Mouse (Mus musculus) hindbrain, embryonic 12.5 days (tissue): ENCODE results near the gene Vdac2. TPM values are rescaled to one million over a fixed set of nuclear protein-coding genes. Genes with fewer than 3 reads are reported as not detected.
A peak's percentile ranks its signal among the peaks of the same experiment; 100 is the strongest.

Source experiments
- ATAC-seq: fragments of 200-750 bp; cut with Nextera tagmentation; 2 replicates; pipeline ENCODE4 v1.8.0; 2017; ENCODE audit warnings: moderate TSS enrichment; ENCODE audit not compliant: low FRiP score
- H3K27ac ChIP-seq: fragments of 300-500 bp; sonication (generic); 2 replicates; pipeline ENCODE4 v1.5.1; 2016; ENCODE audit warnings: mild to moderate bottlenecking
- H3K27me3 ChIP-seq: fragments of 300-500 bp; sonication (generic); 2 replicates; pipeline ENCODE4 v1.6.1; 2016; ENCODE audit warnings: mild to moderate bottlenecking
- H3K36me3 ChIP-seq: fragments of 300-500 bp; sonication (generic); 2 replicates; pipeline ENCODE4 v1.6.1; 2016; ENCODE audit warnings: mild to moderate bottlenecking
- H3K4me1 ChIP-seq: fragments of 300-500 bp; sonication (generic); 2 replicates; pipeline ENCODE4 v1.6.1; 2016
- H3K4me2 ChIP-seq: fragments of 300-500 bp; sonication (generic); replicated peaks from 2 replicates; pipeline ENCODE4 v1.6.1; 2016; ENCODE audit warnings: mild to moderate bottlenecking
- H3K4me3 ChIP-seq: fragments of 300-500 bp; sonication (generic); 2 replicates; pipeline ENCODE4 v1.5.1; 2016; ENCODE audit warnings: mild to moderate bottlenecking
- H3K9ac ChIP-seq: fragments of 300-500 bp; sonication (generic); 2 replicates; pipeline ENCODE4 v1.6.1; 2016; ENCODE audit warnings: mild to moderate bottlenecking, moderate library complexity
- H3K9me3 ChIP-seq: fragments of 300-500 bp; sonication (generic); replicated peaks from 2 replicates; pipeline ENCODE4 v1.6.1; 2016; ENCODE audit warnings: mild to moderate bottlenecking
- WGBS: fragments of 180-500 bp; shearing (Covaris S2); methylation state at CpG from one replicate; pipeline ENCODE4 v1.1.7; 2016; 5-methylcytosine and 5-hydroxymethylcytosine counted together
- polyA plus RNA-seq: library from polyadenylated mRNA; unstranded; fragments of >200 nt; fragmentation: Nextera tagmentation; extraction: Ambion mirVana; gene quantifications from 2 replicates; pipeline ENCODE4 v1.2.1, GENCODE M21; 2016

Vdac2 gene
- polyA plus RNA-seq, 1 experiment from 2014 or later = 257 TPM

- H3K4me1 ChIP-seq = peaks cover 4% of the 10 kb centered on the region
- no peak overlapping the region for H3K4me3 ChIP-seq
- WGBS = 74% methylated on average over 7 of the region's 7 CpGs
- H3K4me2 ChIP-seq = no peak overlapping the region
- no peaks in the 10 kb centered on the region for H3K9me3 ChIP-seq
- H3K36me3 ChIP-seq = no peaks in the 10 kb centered on the region
- no peak overlapping the region for H3K9ac ChIP-seq
- no peaks in the 10 kb centered on the region for H3K27me3 ChIP-seq
- no peak for ATAC-seq
- no peak overlapping the region for H3K27ac ChIP-seq
Measured at GRCm38 (mm10) chr14:21822307-21822706, 2.7 kb upstream of the Vdac2 start.

- no peak overlapping the region for H3K9ac ChIP-seq
- H3K27ac ChIP-seq = 0 out of 2 replicates have a peak overlapping the region, but pooled peaks have one; percentile 36
- no peak overlapping the region for H3K4me3 ChIP-seq
- no peak overlapping the region for H3K4me2 ChIP-seq
- no peak for ATAC-seq
- H3K9me3 ChIP-seq = no peaks in the 10 kb centered on the region
- H3K36me3 ChIP-seq = no peaks in the 10 kb centered on the region
- no peaks in the 10 kb centered on the region for H3K27me3 ChIP-seq
- 57% methylated on average over 7 of the region's 7 CpGs for WGBS
- H3K4me1 ChIP-seq = peaks cover 4% of the 10 kb centered on the region
Measured at GRCm38 (mm10) chr14:21822795-21823374, 2.2 kb upstream of the Vdac2 start.

- ATAC-seq = no peak
- WGBS = 77% methylated on average over 7 of the region's 7 CpGs
- H3K4me2 ChIP-seq = no peak overlapping the region
- no peak overlapping the region for H3K27ac ChIP-seq
- no peaks in the 10 kb centered on the region for H3K36me3 ChIP-seq
- H3K9me3 ChIP-seq = no peaks in the 10 kb centered on the region
- H3K9ac ChIP-seq = no peak overlapping the region
- H3K4me1 ChIP-seq = peaks cover 4% of the 10 kb centered on the region
- no peak overlapping the region for H3K4me3 ChIP-seq
- H3K27me3 ChIP-seq = no peaks in the 10 kb centered on the region
Measured at GRCm38 (mm10) chr14:21823897-21824296, 1.1 kb upstream of the Vdac2 start.

GRCm38 (mm10) chr14:21825786-21826491 lies 901 bp downstream of the Vdac2 start:
- Histone ChIP-seq H3K9ac (no peak overlapping the region), H3K4me1 (peaks cover 9% of the 10 kb centered on the region), H3K4me2 (no peak overlapping the region), H3K27me3 (no peaks in the 10 kb centered on the region), H3K27ac (no peak overlapping the region), H3K9me3 (no peaks in the 10 kb centered on the region), H3K4me3 (no peak overlapping the region), H3K36me3 (no peaks in the 10 kb centered on the region)
- 83% methylated on average over 9 of the region's 9 CpGs for WGBS
- ATAC-seq = no peak

GRCm38 (mm10) chr14:21830876-21831767 lies 6.1 kb downstream of the Vdac2 start:
- under 1% methylated on average over 73 of the region's 73 CpGs for WGBS

GRCm38 (mm10) chr14:21831830-21832403 lies 6.9 kb downstream of the Vdac2 start:
- peaks cover 16% of the 10 kb centered on the region for H3K36me3 ChIP-seq
- H3K27ac ChIP-seq = peak overlapping the region; percentile 93
- peak overlapping the region; percentile 75 for H3K4me2 ChIP-seq
- peak; percentile 51 for ATAC-seq
- H3K27me3 ChIP-seq = no peaks in the 10 kb centered on the region
- peaks cover 22% of the 10 kb centered on the region for H3K4me1 ChIP-seq
- peak overlapping the region; percentile 89 for H3K9ac ChIP-seq
- H3K9me3 ChIP-seq = no peaks in the 10 kb centered on the region
- WGBS = under 1% methylated on average over 28 of the region's 28 CpGs
- H3K4me3 ChIP-seq = peak overlapping the region; percentile 72

More at GRCm38 (mm10) chr14:21830876-21831767, 6.1 kb downstream of the Vdac2 start:
- Histone ChIP-seq H3K9me3 (no peaks in the 10 kb centered on the region), H3K36me3 (peaks cover 13% of the 10 kb centered on the region), H3K4me2 (peak overlapping the region; percentile 75), H3K4me3 (peak overlapping the region; percentile 72), H3K9ac (peak overlapping the region; percentile 89), H3K27me3 (no peaks in the 10 kb centered on the region), H3K4me1 (peaks cover 22% of the 10 kb centered on the region), H3K27ac (peak overlapping the region; percentile 93)
- peak; percentile 98 for ATAC-seq

- WGBS = 89% methylated on average over 8 of the region's 8 CpGs
- no peak for ATAC-seq
- Histone ChIP-seq H3K4me1 (peaks cover 2% of the 10 kb centered on the region), H3K4me3 (no peak overlapping the region), H3K9ac (no peak overlapping the region), H3K36me3 (peaks cover 77% of the 10 kb centered on the region), H3K9me3 (no peaks in the 10 kb centered on the region), H3K4me2 (no peak overlapping the region), H3K27me3 (no peaks in the 10 kb centered on the region), H3K27ac (no peak overlapping the region)
Measured at GRCm38 (mm10) chr14:21838336-21839017, 13.4 kb downstream of the Vdac2 start.

GRCm38 (mm10) chr14:21841819-21842592 lies 17.0 kb downstream of the Vdac2 start:
- Histone ChIP-seq H3K4me1 (peaks cover 6% of the 10 kb centered on the region), H3K27ac (no peak overlapping the region), H3K36me3 (peaks cover 96% of the 10 kb centered on the region), H3K27me3 (no peaks in the 10 kb centered on the region), H3K4me3 (no peak overlapping the region), H3K4me2 (no peak overlapping the region), H3K9ac (no peak overlapping the region), H3K9me3 (no peaks in the 10 kb centered on the region)
- 93% methylated on average over 5 of the region's 5 CpGs for WGBS
- ATAC-seq = no peak

- H3K4me2 ChIP-seq = no peak overlapping the region
- H3K36me3 ChIP-seq = peaks cover 84% of the 10 kb centered on the region
- ATAC-seq = no peak
- no peaks in the 10 kb centered on the region for H3K9me3 ChIP-seq
- 90% methylated on average over 6 of the region's 6 CpGs for WGBS
- no peak overlapping the region for H3K27ac ChIP-seq
- H3K9ac ChIP-seq = no peak overlapping the region
- H3K4me1 ChIP-seq = peaks cover 19% of the 10 kb centered on the region
- no peaks in the 10 kb centered on the region for H3K27me3 ChIP-seq
- H3K4me3 ChIP-seq = no peak overlapping the region
Measured at GRCm38 (mm10) chr14:21843263-21843662, 18.2 kb downstream of the Vdac2 start.

GRCm38 (mm10) chr14:21846827-21847380 lies 21.9 kb downstream of the Vdac2 start:
- H3K4me3 ChIP-seq = peak overlapping the region; percentile 60
- ATAC-seq = no peak
- H3K9me3 ChIP-seq = no peaks in the 10 kb centered on the region
- H3K4me1 ChIP-seq = peaks cover 26% of the 10 kb centered on the region
- H3K9ac ChIP-seq = 0 out of 2 replicates have a peak overlapping the region, but pooled peaks have one; percentile 74
- H3K4me2 ChIP-seq = peak overlapping the region; percentile 98
- no peaks in the 10 kb centered on the region for H3K27me3 ChIP-seq
- H3K36me3 ChIP-seq = peaks cover 49% of the 10 kb centered on the region
- H3K27ac ChIP-seq = no peak overlapping the region
- 18% methylated on average over 10 of the region's 10 CpGs for WGBS
